21 mouse cellular contexts compared by ENCODE assay signal in the genomic region with DNA sequence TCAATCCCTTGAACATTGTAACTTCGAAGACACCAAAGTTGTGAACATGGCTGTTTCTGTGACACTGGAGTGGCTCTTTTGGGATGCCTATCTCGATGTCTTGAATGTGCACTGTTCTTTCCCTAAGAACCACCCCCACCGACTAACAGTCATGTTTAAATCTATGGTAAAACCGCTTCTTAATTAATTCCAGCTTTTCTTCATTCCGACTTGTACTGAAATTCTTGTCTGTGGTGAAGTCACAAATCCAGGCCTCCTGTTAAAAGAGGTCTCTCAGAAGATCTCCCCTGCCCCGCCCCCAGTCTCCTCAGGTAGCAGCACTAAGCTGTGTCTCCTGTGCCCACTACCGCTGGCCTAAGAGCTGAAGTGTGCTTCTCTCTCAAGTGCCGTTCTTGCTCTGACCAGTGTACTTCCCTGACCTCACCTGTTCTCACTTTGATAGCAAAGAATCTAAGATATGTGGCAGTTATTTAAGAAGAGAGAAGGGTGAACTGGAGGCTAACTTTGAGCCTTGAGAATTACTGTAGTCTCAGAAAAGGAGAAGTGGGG.
"Had no signal": no experiment of that assay in that cellular context is flagged by ENCODE, and none has a peak within 500 bp of the region (broad histone marks: within the 10 kb centered on the region; RNA-seq: fewer than 3 reads in every experiment).

No protein-coding gene starts in this region.

- DNase-seq: kidney, adult 2 months; kidney, postnatal 10 days; kidney, postnatal 36 days; layer of hippocampus, postnatal 36 days; liver, postnatal 0 days; midbrain, embryonic 14.5 days; right cerebral cortex, adult 18-20 months; right cerebral cortex, postnatal 14 days; right cerebral cortex, postnatal 4 days; thymus, adult 18-20 months; thymus, postnatal 36 days had no signal

- H3K36me3 ChIP-seq: limb, embryonic 12.5 days; limb, embryonic 15.5 days; midbrain, embryonic 10.5 days; neural tube, embryonic 12.5 days; neural tube, embryonic 15.5 days had no signal

- H3K4me2 ChIP-seq: limb, embryonic 12.5 days; limb, embryonic 15.5 days; liver, embryonic 11.5 days; neural tube, embryonic 12.5 days; neural tube, embryonic 15.5 days had no signal

- ATAC-seq: intestine, postnatal 0 days; liver, postnatal 0 days had no signal

- H3K27me3 ChIP-seq: megakaryocyte, embryonic 14.5 days; neural tube, embryonic 12.5 days; neural tube, embryonic 15.5 days had no signal

- H3K4me3 ChIP-seq: left cerebral cortex, adult 2 months; limb, embryonic 12.5 days; limb, embryonic 15.5 days; megakaryocyte, embryonic 14.5 days; midbrain, embryonic 10.5 days; neural tube, embryonic 12.5 days; neural tube, embryonic 15.5 days had no signal

- H3K9me3 ChIP-seq: limb, embryonic 12.5 days; limb, embryonic 15.5 days; megakaryocyte, embryonic 14.5 days; midbrain, embryonic 10.5 days; neural tube, embryonic 12.5 days; neural tube, embryonic 15.5 days had no signal

- H3K9ac ChIP-seq: limb, embryonic 12.5 days; limb, embryonic 15.5 days; liver, embryonic 14.5 days; liver, postnatal 0 days; neural tube, embryonic 12.5 days; neural tube, embryonic 15.5 days had no signal

- H3K27ac ChIP-seq: left cerebral cortex, adult 2 months; limb, embryonic 12.5 days; limb, embryonic 15.5 days; liver, embryonic 14.5 days; midbrain, embryonic 10.5 days; neural tube, embryonic 12.5 days; neural tube, embryonic 15.5 days had no signal
